Mouse (Mus musculus) liver, embryonic 11.5 days (tissue): ENCODE data around the gene Cops7a. TPM values are rescaled to one million over a fixed set of nuclear protein-coding genes. Genes with fewer than 3 reads are reported as not detected.

ENCODE experiments used
- ATAC-seq: fragments of 200-750 bp; cut with Nextera tagmentation; replicated peaks from 2 replicates; pipeline ENCODE4 v1.8.0; 2017; ENCODE audit warnings: moderate number of reproducible peaks, mild to moderate bottlenecking, moderate TSS enrichment, moderate library complexity; ENCODE audit not compliant: low FRiP score
- DNase-seq: peaks from one replicate; pipeline ENCODE4 v3.0.0-alpha.2; 2017; ENCODE audit warnings: low spot score
- H3K27ac ChIP-seq: fragments of 300-500 bp; sonication (generic); 2 replicates; pipeline ENCODE4 v1.5.1; 2014; ENCODE audit warnings: mild to moderate bottlenecking, low read depth, low read length, control low read depth
- H3K27me3 ChIP-seq: fragments of 300-500 bp; sonication (generic); replicated peaks from 2 replicates; pipeline ENCODE4 v1.6.1; 2014; ENCODE audit warnings: low read length, mixed read lengths; ENCODE audit not compliant: control insufficient read depth, insufficient read depth
- H3K36me3 ChIP-seq: fragments of 300-500 bp; sonication (generic); 2 replicates; pipeline ENCODE4 v1.6.1; 2014; ENCODE audit warnings: mild to moderate bottlenecking, low read length, moderate library complexity, mixed read lengths; ENCODE audit not compliant: control insufficient read depth, insufficient read depth
- H3K4me1 ChIP-seq: fragments of 300-500 bp; sonication (generic); replicated peaks from 2 replicates; pipeline ENCODE4 v1.6.1; 2014; ENCODE audit warnings: low read length, mixed read lengths; ENCODE audit not compliant: control insufficient read depth, insufficient read depth
- H3K4me2 ChIP-seq: fragments of 300-500 bp; sonication (generic); 2 replicates; pipeline ENCODE4 v1.6.1; 2014; ENCODE audit warnings: mild to moderate bottlenecking, control low read depth, moderate library complexity
- H3K4me3 ChIP-seq: fragments of 300-500 bp; sonication (generic); 2 replicates; pipeline ENCODE4 v1.5.1; 2014; ENCODE audit warnings: low read depth, low read length, control low read depth
- H3K9ac ChIP-seq: fragments of 300-500 bp; sonication (generic); 2 replicates; pipeline ENCODE4 v1.6.1; 2014; ENCODE audit warnings: low read depth, low read length, control low read depth
- H3K9me3 ChIP-seq: fragments of 300-500 bp; sonication (generic); 2 replicates; pipeline ENCODE4 v1.6.1; 2016; ENCODE audit warnings: low read length, inconsistent platforms, mixed read lengths; ENCODE audit not compliant: control insufficient read depth
- WGBS: fragments of 180-500 bp; shearing (Covaris S2); extraction: QIAGEN DNeasy Blood & Tissue Kit; methylation state at CpG from one replicate; pipeline ENCODE4 v1.1.7; 2014; 5-methylcytosine and 5-hydroxymethylcytosine counted together
- polyA plus RNA-seq: library from polyadenylated mRNA; unstranded; fragments of >200 nt; fragmentation: Nextera tagmentation; extraction: Ambion mirVana; gene quantifications from 2 replicates; pipeline ENCODE4 v1.2.1, GENCODE M21; 2014

Gene Cops7a
- polyA plus RNA-seq, 1 experiment from 2014 or later = 147 TPM

DNA sequence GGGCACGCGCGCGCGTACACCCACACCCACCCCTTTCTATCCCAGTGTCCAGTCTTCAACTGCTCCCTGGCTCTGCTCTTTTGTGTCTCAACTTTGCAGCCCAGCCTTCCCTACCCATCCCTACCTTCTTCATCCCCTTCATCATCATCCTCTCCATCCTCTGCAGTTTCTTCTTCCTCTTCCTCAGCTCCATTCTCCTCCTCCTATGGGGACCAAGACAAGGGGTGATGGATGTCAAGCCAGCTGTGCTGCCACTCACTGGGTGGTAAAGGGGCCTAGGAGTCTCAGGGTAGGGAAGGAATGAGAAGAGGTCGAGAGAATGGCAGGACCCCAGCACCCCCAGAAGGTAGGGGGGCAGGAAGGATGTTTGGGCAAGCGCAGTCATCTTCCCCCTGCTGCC lies 50.8 kb downstream of the Cops7a start:
- Histone ChIP-seq H3K9ac (no peak overlapping the region), H3K9me3 (no peaks in the 10 kb centered on the region), H3K27ac (no peak overlapping the region), H3K4me1 (peaks cover 24% of the 10 kb centered on the region), H3K4me2 (no peak overlapping the region), H3K36me3 (peaks cover 2% of the 10 kb centered on the region; the same call in 1 of the 2 replicates), H3K27me3 (peaks cover 60% of the 10 kb centered on the region), H3K4me3 (no peak overlapping the region)
- ATAC-seq = no peak
- WGBS = 79% methylated on average over 7 of the region's 7 CpGs
- DNase-seq = no peak

DNA sequence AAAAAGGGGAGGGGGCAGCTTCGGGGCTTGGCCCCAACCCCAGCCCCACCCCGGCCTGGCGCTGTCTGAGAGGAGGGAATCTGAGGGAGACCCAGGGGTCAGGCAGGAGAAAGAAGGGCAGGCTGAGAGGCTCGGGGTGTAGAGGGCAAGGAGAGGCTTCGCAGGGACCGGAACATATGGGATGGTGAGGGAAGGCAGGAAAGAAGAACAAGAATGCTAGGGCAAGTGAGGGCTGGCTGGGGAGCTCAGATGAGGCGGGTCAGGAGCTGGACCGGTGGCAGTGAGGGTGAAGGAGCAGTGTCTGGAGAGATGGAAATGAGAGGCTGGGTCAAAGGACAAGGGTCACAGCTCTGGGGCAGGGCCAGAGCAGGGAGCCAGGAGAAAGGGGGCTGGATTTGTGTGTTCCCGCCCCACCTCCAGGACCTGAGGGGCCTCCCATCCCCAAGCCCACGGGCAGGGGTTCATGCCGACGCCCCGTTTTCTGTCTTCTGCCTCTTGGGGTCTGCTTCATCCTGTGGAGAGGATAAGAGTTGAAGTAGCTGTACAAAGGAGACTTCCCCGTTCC lies 51.5 kb downstream of the Cops7a start:
- peaks cover 20% of the 10 kb centered on the region for H3K4me1 ChIP-seq
- peaks cover 2% of the 10 kb centered on the region; the same call in 1 of the 2 replicates for H3K36me3 ChIP-seq
- H3K4me3 ChIP-seq = no peak overlapping the region
- no peak overlapping the region for H3K9ac ChIP-seq
- H3K4me2 ChIP-seq = no peak overlapping the region
- 73% methylated on average over 14 of the region's 14 CpGs for WGBS
- H3K27ac ChIP-seq = no peak overlapping the region
- peaks cover 61% of the 10 kb centered on the region for H3K27me3 ChIP-seq
- H3K9me3 ChIP-seq = no peaks in the 10 kb centered on the region
- no peak for ATAC-seq
- DNase-seq = no peak

DNA sequence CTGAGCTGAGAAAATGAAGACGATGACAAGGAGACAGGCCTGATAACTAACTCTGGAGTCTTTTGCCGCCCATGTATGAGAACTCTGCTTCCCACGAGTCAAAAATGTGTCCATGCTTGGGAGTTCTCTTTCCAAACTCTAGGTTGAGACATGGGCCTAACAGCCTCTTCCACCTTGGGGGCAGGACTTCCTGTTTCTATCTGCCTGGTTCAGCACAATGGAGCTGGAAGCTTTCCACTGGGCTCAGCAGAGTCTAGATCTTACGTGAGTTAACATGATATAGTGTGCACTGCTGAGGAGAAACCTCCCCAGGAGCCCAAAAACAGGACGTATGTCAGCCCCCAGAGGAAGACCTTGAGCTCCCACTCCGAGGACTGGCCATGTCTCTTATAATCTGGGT lies 52.1 kb downstream of the Cops7a start:
- DNase-seq = no peak
- H3K9me3 ChIP-seq = no peaks in the 10 kb centered on the region
- H3K4me2 ChIP-seq = no peak overlapping the region
- H3K4me1 ChIP-seq = peaks cover 20% of the 10 kb centered on the region
- peaks cover 62% of the 10 kb centered on the region for H3K27me3 ChIP-seq
- H3K27ac ChIP-seq = no peak overlapping the region
- no peak overlapping the region for H3K4me3 ChIP-seq
- H3K9ac ChIP-seq = no peak overlapping the region
- H3K36me3 ChIP-seq = peaks cover 2% of the 10 kb centered on the region; the same call in 1 of the 2 replicates
- WGBS = 47% methylated on average over 6 of the region's 6 CpGs
- no peak for ATAC-seq

DNA sequence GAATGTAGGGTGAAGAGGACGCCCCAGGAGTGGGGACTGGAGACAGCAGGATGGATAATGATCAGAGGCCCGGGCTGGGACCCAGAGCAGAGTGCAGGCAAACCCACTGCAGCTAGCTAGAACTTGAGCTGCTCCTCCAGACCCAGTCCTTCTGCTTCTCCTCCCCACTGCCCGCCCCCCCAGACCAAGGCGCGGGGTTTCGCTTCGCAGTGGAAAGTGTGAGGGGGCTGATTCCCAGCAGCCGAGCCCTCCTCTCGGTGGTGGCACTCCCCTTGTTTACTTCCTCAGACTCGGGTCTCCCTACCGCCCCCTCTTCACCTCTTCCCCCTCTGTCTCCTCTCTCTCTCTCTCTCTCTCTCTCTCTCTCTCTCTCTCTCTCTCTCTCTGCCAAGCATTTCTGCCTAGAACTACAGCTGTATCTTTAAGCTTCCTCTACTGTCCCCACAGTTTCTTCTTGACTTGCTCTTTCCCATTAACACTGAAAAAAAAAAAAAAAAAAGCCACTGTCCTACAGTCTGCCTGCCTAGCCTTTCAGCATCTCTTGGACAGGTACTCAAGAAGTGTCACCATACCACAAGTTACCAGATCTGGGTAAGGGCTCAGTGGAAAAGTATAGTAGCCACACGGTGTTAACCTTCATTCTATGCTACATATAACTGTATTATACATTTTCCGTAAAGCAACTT lies 53.7 kb downstream of the Cops7a start, which contains the start of gene Lag3:
Lag3 (minus strand) TSS at position 173 of the 686 bp plus-strand sequence.
- no peak for ATAC-seq
- Histone ChIP-seq H3K9ac (no peak within 1 kb of the TSS), H3K4me1 (peaks cover 20% of the 10 kb centered on the region), H3K9me3 (no peaks in the 10 kb centered on the region), H3K4me3 (no peak within 1 kb of the TSS), H3K4me2 (peak within 1 kb of the TSS; percentile 20; the same call in 1 of the 2 replicates), H3K36me3 (peaks cover 2% of the 10 kb centered on the region; the same call in 1 of the 2 replicates), H3K27ac (no peak within 1 kb of the TSS), H3K27me3 (peaks cover 62% of the 10 kb centered on the region)
- no peak for DNase-seq
- WGBS = 25% methylated on average over 13 of the region's 13 CpGs

DNA sequence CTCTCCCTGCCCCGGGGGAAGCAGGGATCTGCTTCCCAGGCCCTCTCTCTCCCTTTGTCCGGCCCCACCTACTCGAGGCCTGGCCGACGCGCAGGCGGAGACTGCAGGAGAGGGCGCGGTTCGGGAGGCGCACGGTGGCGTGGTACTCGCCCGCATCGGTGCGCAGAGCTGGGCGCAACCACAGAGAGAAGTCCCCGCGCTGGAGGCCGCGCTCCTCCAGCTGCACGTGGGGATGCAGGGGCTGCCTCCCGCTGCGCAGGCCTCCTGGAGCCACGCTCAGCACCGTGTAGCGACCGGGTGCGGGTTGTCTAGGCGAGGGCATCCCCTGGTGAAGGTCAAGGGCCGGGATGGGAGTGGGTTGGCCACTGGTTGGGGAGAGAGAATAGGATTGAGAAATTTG lies 55.3 kb downstream of the Cops7a start:
- Histone ChIP-seq H3K27me3 (peaks cover 45% of the 10 kb centered on the region), H3K27ac (no peak overlapping the region), H3K36me3 (peaks cover 2% of the 10 kb centered on the region; the same call in 1 of the 2 replicates), H3K4me3 (0 out of 2 replicates have a peak overlapping the region, but pooled peaks have one; percentile 22), H3K4me1 (peaks cover 12% of the 10 kb centered on the region), H3K9ac (no peak overlapping the region), H3K4me2 (peak overlapping the region; percentile 54), H3K9me3 (no peaks in the 10 kb centered on the region)
- 6% methylated on average over 32 of the region's 32 CpGs for WGBS
- ATAC-seq (no peak), DNase-seq (no peak)

Other genes starting within 250 kb of the Cops7a start
- gene Ptpn6, start 226.8 kb downstream of the Cops7a start, polyA plus RNA-seq = 49.5 and 50.3 TPM in 2 replicates
- gene Grcc10, start 224.2 kb downstream of the Cops7a start, polyA plus RNA-seq = 147 and 167 TPM in 2 replicates
- gene Gm45234, start 209.5 kb downstream of the Cops7a start, polyA plus RNA-seq = 0.15 TPM in 1 of 2 replicates, not detected in the other
- 4.4 and 5.5 TPM in 2 replicates for gene Atn1, start 209.0 kb downstream of the Cops7a start, polyA plus RNA-seq
- 2.1 and 2.6 TPM in 2 replicates for gene Eno2, start 195.9 kb downstream of the Cops7a start, polyA plus RNA-seq
- 0.11 TPM in 1 of 2 replicates, not detected in the other for gene Lrrc23, start 185.8 kb downstream of the Cops7a start, polyA plus RNA-seq
- 9.5 and 10.4 TPM in 2 replicates for gene Spsb2, start 156.9 kb downstream of the Cops7a start, polyA plus RNA-seq
- gene Tpi1, start 151.2 kb downstream of the Cops7a start, polyA plus RNA-seq = 1,267 and 1,294 TPM in 2 replicates
- 115 and 118 TPM in 2 replicates for gene Usp5, start 136.1 kb downstream of the Cops7a start, polyA plus RNA-seq
- 223 and 224 TPM in 2 replicates for gene Cdca3, start 136.0 kb downstream of the Cops7a start, polyA plus RNA-seq
- gene Gnb3, start 125.3 kb downstream of the Cops7a start, polyA plus RNA-seq = 0.29 and 0.74 TPM in 2 replicates
- 8.6 and 11.3 TPM in 2 replicates for gene P3h3, start 107.8 kb downstream of the Cops7a start, polyA plus RNA-seq
- 0.17 and 0.32 TPM in 2 replicates for gene Gpr162, start 101.6 kb downstream of the Cops7a start, polyA plus RNA-seq
- not detected in 2 replicates for gene Cd4, start 77.3 kb downstream of the Cops7a start, polyA plus RNA-seq
- gene Lag3, start 53.8 kb downstream of the Cops7a start, polyA plus RNA-seq = 0.35 and 0.64 TPM in 2 replicates
- 75.1 and 80.6 TPM in 2 replicates for gene Ptms, start 45.4 kb downstream of the Cops7a start, polyA plus RNA-seq
- gene Mlf2, start 34.2 kb downstream of the Cops7a start, polyA plus RNA-seq = 257 and 264 TPM in 2 replicates
- 0.30 and 0.40 TPM in 2 replicates for gene Pianp, start 31.2 kb upstream of the Cops7a start, polyA plus RNA-seq
- 7.6 and 7.9 TPM in 2 replicates for gene Zfp384, start 43.6 kb upstream of the Cops7a start, polyA plus RNA-seq
- gene Ing4, start 74.2 kb upstream of the Cops7a start, polyA plus RNA-seq = 60.0 and 63.8 TPM in 2 replicates
- 6.0 and 7.4 TPM in 2 replicates for gene Acrbp, start 84.2 kb upstream of the Cops7a start, polyA plus RNA-seq
- 2.6 and 3.2 TPM in 2 replicates for gene Lpar5, start 102.4 kb upstream of the Cops7a start, polyA plus RNA-seq
- 62.5 and 71.6 TPM in 2 replicates for gene Chd4, start 130.4 kb upstream of the Cops7a start, polyA plus RNA-seq
- gene Nop2, start 166.4 kb upstream of the Cops7a start, polyA plus RNA-seq = 114 and 125 TPM in 2 replicates
- gene Iffo1, start 179.7 kb upstream of the Cops7a start, polyA plus RNA-seq = 7.7 and 9.9 TPM in 2 replicates
- gene Gapdh, start 200.9 kb upstream of the Cops7a start, polyA plus RNA-seq = 2,450 and 2,526 TPM in 2 replicates
- gene Ncapd2, start 226.2 kb upstream of the Cops7a start, polyA plus RNA-seq = 150 and 158 TPM in 2 replicates
- gene Mrpl51, start 226.3 kb upstream of the Cops7a start, polyA plus RNA-seq = 287 and 311 TPM in 2 replicates